Mouse (Mus musculus): ENCODE data around the gene Erc2.

DNA sequence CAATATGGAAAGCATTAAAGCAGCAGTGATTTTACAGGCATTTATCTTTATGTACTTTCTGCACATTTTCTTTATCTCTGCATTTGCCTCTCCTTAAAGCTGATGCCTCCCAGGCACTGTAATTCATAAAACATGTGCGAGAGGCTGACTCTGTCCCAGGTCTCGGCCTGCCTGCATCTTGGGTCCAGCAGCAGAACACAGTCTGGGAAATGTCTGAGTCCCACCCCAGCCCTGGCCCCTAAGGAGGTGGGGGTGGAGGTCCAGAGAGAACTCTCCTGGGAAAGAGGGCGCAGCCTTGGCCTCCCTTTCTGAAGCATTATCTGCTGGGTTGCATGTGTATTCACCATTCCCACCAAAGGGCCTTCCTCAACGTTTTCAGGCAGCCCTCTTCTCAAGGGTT is 420.9 kb downstream of the Erc2 start:
- TF ChIP-seq CTCF (IDR thresholded peaks at IDR 0.05; ENCODE audit: extremely low read depth, insufficient read length, insufficient replicate concordance, low read depth, low read length) (no peak), POLR2A (IDR thresholded peaks at IDR 0.05; ENCODE audit: low read depth, low read length) (no peak)
